In the genomic region with DNA sequence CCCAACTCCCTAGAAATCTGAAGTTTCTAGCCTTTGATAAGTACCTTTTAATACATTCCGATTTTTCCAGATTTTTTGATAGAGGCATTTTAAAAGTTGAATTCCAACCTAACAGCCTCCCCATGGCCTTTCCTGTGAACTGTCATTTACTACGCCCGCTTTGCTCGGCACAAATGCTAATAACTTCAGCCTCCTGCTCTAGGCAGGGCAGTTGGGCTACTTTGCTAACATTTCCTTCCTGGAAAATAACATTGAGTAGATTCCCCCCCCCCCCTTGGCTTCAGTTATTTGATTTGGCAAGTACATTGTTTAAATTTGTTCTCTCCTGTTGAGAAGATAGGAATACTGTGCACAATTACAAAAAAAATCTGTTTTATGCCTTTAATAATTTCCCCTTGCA, we compare ENCODE assay signal across 36 mouse cellular contexts.
"Had no signal": no experiment of that assay in that cellular context is flagged by ENCODE, and none has a peak within 500 bp of the region (broad histone marks: within the 10 kb centered on the region; RNA-seq: fewer than 3 reads in every experiment).

No protein-coding gene starts in this region.

- H3K9ac ChIP-seq: heart, embryonic 12.5 days; heart, embryonic 13.5 days; heart, embryonic 15.5 days; hindbrain, embryonic 12.5 days; hindbrain, embryonic 13.5 days; hindbrain, embryonic 14.5 days; hindbrain, embryonic 15.5 days; intestine, embryonic 15.5 days; kidney, embryonic 15.5 days had no signal

- H3K4me1 ChIP-seq: heart, embryonic 10.5 days; heart, embryonic 12.5 days; heart, embryonic 13.5 days; heart, embryonic 15.5 days; hindbrain, embryonic 10.5 days; hindbrain, embryonic 12.5 days; hindbrain, embryonic 13.5 days; hindbrain, embryonic 15.5 days; intestine, embryonic 15.5 days; kidney, embryonic 15.5 days had no signal

- H3K27ac ChIP-seq: heart, adult 2 months; heart, embryonic 10.5 days; heart, embryonic 13.5 days; heart, embryonic 15.5 days; hindbrain, embryonic 10.5 days; hindbrain, embryonic 12.5 days; hindbrain, embryonic 13.5 days; hindbrain, embryonic 14.5 days; hindbrain, embryonic 15.5 days; hindbrain, postnatal 0 days; intestine, embryonic 15.5 days; kidney, embryonic 15.5 days; kidney, postnatal 0 days; layer of hippocampus, adult 2 months had no signal

- H3K27me3 ChIP-seq: heart, embryonic 12.5 days; heart, embryonic 13.5 days; heart, embryonic 15.5 days; hindbrain, embryonic 12.5 days; hindbrain, embryonic 13.5 days; hindbrain, embryonic 15.5 days; intestine, embryonic 15.5 days; kidney, embryonic 15.5 days had no signal

- H3K4me2 ChIP-seq: heart, embryonic 11.5 days; heart, embryonic 12.5 days; heart, embryonic 13.5 days; heart, embryonic 15.5 days; hindbrain, embryonic 12.5 days; hindbrain, embryonic 13.5 days; hindbrain, embryonic 14.5 days; hindbrain, embryonic 15.5 days; intestine, embryonic 15.5 days; kidney, embryonic 15.5 days had no signal

- H3K36me3 ChIP-seq: heart, embryonic 10.5 days; heart, embryonic 12.5 days; heart, embryonic 13.5 days; heart, embryonic 15.5 days; hindbrain, embryonic 10.5 days; hindbrain, embryonic 12.5 days; hindbrain, embryonic 13.5 days; hindbrain, embryonic 15.5 days; intestine, embryonic 15.5 days; kidney, embryonic 15.5 days had no signal

- H3K9me3 ChIP-seq: heart, embryonic 10.5 days; heart, embryonic 12.5 days; heart, embryonic 13.5 days; heart, embryonic 15.5 days; hindbrain, embryonic 10.5 days; hindbrain, embryonic 12.5 days; hindbrain, embryonic 13.5 days; hindbrain, embryonic 15.5 days; intestine, embryonic 15.5 days; kidney, embryonic 15.5 days had no signal

- DNase-seq: heart, adult 18-20 months; heart, adult 2 months; heart, postnatal 10 days; heart, postnatal 14 days; heart, postnatal 36 days; heart, postnatal 4 days; kidney, adult 11 months; kidney, adult 18-20 months; kidney, adult 2 months; kidney, adult 8-10 months; kidney, adult 9 months; kidney, postnatal 10 days; kidney, postnatal 14 days; kidney, postnatal 25 days; kidney, postnatal 36 days; kidney, postnatal 4 days; layer of hippocampus, adult 9-11 months had no signal

- ATAC-seq: hindbrain, embryonic 16.5 days; hindbrain, postnatal 0 days; inflammation-experienced regulatory T-cells, adult 6 months; intestine, embryonic 15.5 days; intestine, embryonic 16.5 days; intestine, postnatal 0 days had no signal

- H3K4me3 ChIP-seq: heart, adult 2 months; heart, embryonic 10.5 days; heart, embryonic 12.5 days; heart, embryonic 13.5 days; heart, embryonic 15.5 days; hindbrain, embryonic 10.5 days; hindbrain, embryonic 12.5 days; hindbrain, embryonic 13.5 days; hindbrain, embryonic 15.5 days; intestine, embryonic 15.5 days; kidney, embryonic 15.5 days; layer of hippocampus, adult 2 months had no signal
